19 mouse cellular contexts compared by ENCODE assay signal in the genomic region with DNA sequence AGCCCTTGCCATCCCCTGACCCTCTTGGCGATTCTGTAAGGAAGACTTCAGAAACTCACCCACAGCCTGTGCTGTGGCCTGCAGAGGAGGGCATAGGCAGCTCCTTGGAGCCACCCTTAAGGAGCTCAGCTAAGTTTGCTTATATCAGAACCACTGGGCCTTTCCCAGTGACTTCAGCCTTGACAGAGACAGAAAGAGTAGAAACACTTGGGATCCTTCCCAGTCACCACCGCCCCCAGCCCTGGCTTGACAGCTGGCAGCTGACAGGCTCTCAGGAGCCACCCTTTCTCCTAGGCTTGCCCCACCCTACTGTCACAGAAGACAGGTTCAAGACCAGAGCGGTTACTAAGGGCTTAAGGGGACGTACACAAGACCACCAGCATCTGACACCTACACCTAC. TPM values are rescaled to one million over a fixed set of nuclear protein-coding genes. Genes with fewer than 3 reads are reported as not detected.
DNase-seq lines count a peak whose midpoint lies in the region; ATAC-seq and TF ChIP-seq lines count a peak whose summit lies in the region.
"Had no signal": no experiment of that assay in that cellular context is flagged by ENCODE, and none has a peak within 500 bp of the region (broad histone marks: within the 10 kb centered on the region; RNA-seq: fewer than 3 reads in every experiment).

No protein-coding gene starts in this region.

- peaks cover 35% of the 10 kb centered on the region; the same call in 1 of the 2 replicates for H3K4me1 ChIP-seq in embryonic facial prominence, embryonic 12.5 days
- peaks cover 78% of the 10 kb centered on the region for H3K4me1 ChIP-seq in hindbrain, embryonic 13.5 days (replicated peaks)
- H3K4me1 ChIP-seq in neural tube, embryonic 12.5 days: peaks cover 67% of the 10 kb centered on the region
- peaks cover 3% of the 10 kb centered on the region; the same call in 1 of the 2 replicates for H3K4me1 ChIP-seq in liver, postnatal 0 days (ENCODE audit: insufficient read depth)

- H3K9ac ChIP-seq in embryonic facial prominence, embryonic 12.5 days: no peak overlapping the region
- peak overlapping the region; percentile 60 for H3K9ac ChIP-seq in hindbrain, embryonic 13.5 days
- peak overlapping the region; percentile 48; the same call in 1 of the 2 replicates for H3K9ac ChIP-seq in neural tube, embryonic 12.5 days
- H3K9ac ChIP-seq in liver, postnatal 0 days (replicated peaks): no peak overlapping the region
- H3K9ac ChIP-seq: liver, embryonic 13.5 days had no signal

- no peak overlapping the region for H3K27ac ChIP-seq in embryonic facial prominence, embryonic 12.5 days
- H3K27ac ChIP-seq in hindbrain, embryonic 13.5 days: peak overlapping the region; percentile 86; the same call in 1 of the 2 replicates
- no peak overlapping the region for H3K27ac ChIP-seq in neural tube, embryonic 12.5 days
- no peak overlapping the region for H3K27ac ChIP-seq in liver, postnatal 0 days (ENCODE audit: low read depth)
- H3K27ac ChIP-seq: heart, adult 2 months; liver, embryonic 13.5 days had no signal

- H3K27me3 ChIP-seq in embryonic facial prominence, embryonic 12.5 days: peaks cover 55% of the 10 kb centered on the region
- no peaks in the 10 kb centered on the region for H3K27me3 ChIP-seq in hindbrain, embryonic 13.5 days
- peaks cover 7% of the 10 kb centered on the region for H3K27me3 ChIP-seq in neural tube, embryonic 12.5 days (replicated peaks)
- peaks cover 50% of the 10 kb centered on the region for H3K27me3 ChIP-seq in liver, postnatal 0 days (ENCODE audit: insufficient read depth, low read length)

- ATAC-seq in embryonic facial prominence, embryonic 12.5 days (ENCODE audit: insufficient number of reproducible peaks, insufficient read depth, low FRiP score, low TSS enrichment): no peak
- ATAC-seq in hindbrain, embryonic 13.5 days (ENCODE audit: low FRiP score): no peak
- ATAC-seq in neural tube, embryonic 12.5 days (ENCODE audit: low FRiP score, low read depth): no peak
- no peak for ATAC-seq in liver, postnatal 0 days
- no peak for ATAC-seq in inflammation-experienced regulatory T-cells, adult 6 months

- no peaks in the 10 kb centered on the region for H3K36me3 ChIP-seq in embryonic facial prominence, embryonic 12.5 days
- H3K36me3 ChIP-seq in hindbrain, embryonic 13.5 days: no peaks in the 10 kb centered on the region
- H3K36me3 ChIP-seq in neural tube, embryonic 12.5 days: no peaks in the 10 kb centered on the region; the same call in 1 of the 2 replicates
- H3K36me3 ChIP-seq in liver, postnatal 0 days (replicated peaks; ENCODE audit: insufficient read depth, low read length): no peaks in the 10 kb centered on the region
- H3K36me3 ChIP-seq: G1E; liver, embryonic 13.5 days had no signal

- H3K4me2 ChIP-seq in embryonic facial prominence, embryonic 12.5 days (replicated peaks): no peak overlapping the region
- peak overlapping the region; percentile 72 for H3K4me2 ChIP-seq in hindbrain, embryonic 13.5 days
- peak overlapping the region; percentile 84 for H3K4me2 ChIP-seq in neural tube, embryonic 12.5 days (replicated peaks)
- no peak overlapping the region for H3K4me2 ChIP-seq in liver, postnatal 0 days (ENCODE audit: low read depth, low read length)
- H3K4me2 ChIP-seq: liver, embryonic 13.5 days had no signal

- H3K4me3 ChIP-seq in embryonic facial prominence, embryonic 12.5 days: peak overlapping the region; percentile 10
- peak overlapping the region; percentile 42 for H3K4me3 ChIP-seq in hindbrain, embryonic 13.5 days
- H3K4me3 ChIP-seq in neural tube, embryonic 12.5 days: peak overlapping the region; percentile 38
- no peak overlapping the region for H3K4me3 ChIP-seq in liver, postnatal 0 days (ENCODE audit: low read depth, low read length)
- H3K4me3 ChIP-seq: heart, adult 2 months; liver, embryonic 13.5 days had no signal

- no peak for TF ChIP-seq CTCF in liver, postnatal 0 days (IDR thresholded peaks at IDR 0.05; ENCODE audit: low read depth)

- TF ChIP-seq EP300 in liver, postnatal 0 days (IDR thresholded peaks at IDR 0.05; ENCODE audit: low read depth): no peak

- H3K9me3 ChIP-seq in embryonic facial prominence, embryonic 12.5 days: no peaks in the 10 kb centered on the region
- H3K9me3 ChIP-seq in hindbrain, embryonic 13.5 days: no peaks in the 10 kb centered on the region
- no peaks in the 10 kb centered on the region for H3K9me3 ChIP-seq in neural tube, embryonic 12.5 days
- no peaks in the 10 kb centered on the region for H3K9me3 ChIP-seq in liver, postnatal 0 days (ENCODE audit: low read length)
- H3K9me3 ChIP-seq: G1E; liver, embryonic 13.5 days had no signal

- peak; percentile 20 for DNase-seq in layer of hippocampus, adult 11-12 months (ENCODE audit: low spot score)
- DNase-seq in layer of hippocampus, postnatal 10 days (ENCODE audit: low spot score in 2 of 2): no peak
- no peak for DNase-seq in liver, postnatal 0 days
- DNase-seq in liver: no peak
- DNase-seq: cerebellum, adult 9-10 months; heart, adult 2 months; heart, postnatal 14 days; kidney, adult 18-20 months; liver, embryonic 13.5 days; lung, postnatal 36 days; right cerebral cortex, postnatal 25 days; thymus, postnatal 25 days had no signal

- WGBS in embryonic facial prominence, embryonic 12.5 days: 77% methylated on average over 4 of the region's 4 CpGs
- WGBS in hindbrain, embryonic 13.5 days: 66% methylated on average over 4 of the region's 4 CpGs
- WGBS in neural tube, embryonic 12.5 days: 73% methylated on average over 4 of the region's 4 CpGs
- WGBS in liver, postnatal 0 days (ENCODE audit: insufficient replicate concordance): 71% methylated on average over 4 of the region's 4 CpGs

RNA-seq across cellular contexts. Expression of gene Nhlh1, which starts 1.1 kb away (rescaled TPM):
- 1 to 10 TPM; 1.8 TPM for total RNA-seq in layer of hippocampus, postnatal 10 days (2021)
- 3.9 and 4.1 TPM in 2 replicates for polyA plus RNA-seq in embryonic facial prominence, embryonic 12.5 days (2016; fragmentation: Nextera tagmentation; extraction: Ambion mirVana)
- 8.1 and 9.8 TPM in 2 replicates for polyA plus RNA-seq in hindbrain, embryonic 13.5 days (2015; fragmentation: Nextera tagmentation; extraction: Ambion mirVana)
- 18.2 and 21.7 TPM in 2 replicates for polyA plus RNA-seq in neural tube, embryonic 12.5 days (2016; fragmentation: Nextera tagmentation; extraction: Ambion mirVana)
- polyA plus RNA-seq in liver, postnatal 0 days (2015; fragmentation: Nextera tagmentation; extraction: Ambion mirVana): not detected in 2 replicates
- polyA plus RNA-seq in inflammation-experienced regulatory T-cells, adult 6 months (2017; shearing (Covaris generic)): not detected
- total RNA-seq: G1E; heart, adult 2 months; heart, postnatal 14 days had no signal
- polyA plus RNA-seq: C2C12; heart, adult 2 months; liver, embryonic 13.5 days; stomach, embryonic 14.5 days had no signal

RNA-seq across cellular contexts. Expression of gene Copa, which starts 26.1 kb away (rescaled TPM):
- total RNA-seq in layer of hippocampus, postnatal 10 days (2021): 100 to 1,000 TPM; 165 TPM
- 231 and 236 TPM in 2 replicates for polyA plus RNA-seq in embryonic facial prominence, embryonic 12.5 days (2016; fragmentation: Nextera tagmentation; extraction: Ambion mirVana)
- 186 and 190 TPM in 2 replicates for polyA plus RNA-seq in hindbrain, embryonic 13.5 days (2015; fragmentation: Nextera tagmentation; extraction: Ambion mirVana)
- 216 and 227 TPM in 2 replicates for polyA plus RNA-seq in neural tube, embryonic 12.5 days (2016; fragmentation: Nextera tagmentation; extraction: Ambion mirVana)
- 50.2 and 55.4 TPM in 2 replicates for polyA plus RNA-seq in liver, postnatal 0 days (2015; fragmentation: Nextera tagmentation; extraction: Ambion mirVana)
- 100 to 1,000 TPM in 1 of 3 experiments, 10 to 100 TPM in 2; 94.5 to 111 (median 98.0) TPM for polyA plus RNA-seq in inflammation-experienced regulatory T-cells, adult 6 months (2017; shearing (Covaris generic))

RNA-seq across cellular contexts. Expression of gene Ncstn, which starts 26.3 kb away (rescaled TPM):
- 10 to 100 TPM; 72.0 to 79.4 TPM for total RNA-seq in layer of hippocampus, postnatal 10 days (2021)
- polyA plus RNA-seq in embryonic facial prominence, embryonic 12.5 days (2016; fragmentation: Nextera tagmentation; extraction: Ambion mirVana): 106 and 107 TPM in 2 replicates
- polyA plus RNA-seq in hindbrain, embryonic 13.5 days (2015; fragmentation: Nextera tagmentation; extraction: Ambion mirVana): 118 and 128 TPM in 2 replicates
- 132 and 137 TPM in 2 replicates for polyA plus RNA-seq in neural tube, embryonic 12.5 days (2016; fragmentation: Nextera tagmentation; extraction: Ambion mirVana)
- polyA plus RNA-seq in liver, postnatal 0 days (2015; fragmentation: Nextera tagmentation; extraction: Ambion mirVana): 36.7 and 41.8 TPM in 2 replicates
- 100 to 1,000 TPM in 2 of 3 experiments, 10 to 100 TPM in 1; 97.1 to 147 (median 109) TPM for polyA plus RNA-seq in inflammation-experienced regulatory T-cells, adult 6 months (2017; shearing (Covaris generic))

RNA-seq across cellular contexts. Expression of gene Vangl2, which starts 28.0 kb away (rescaled TPM):
- 10 to 100 TPM; 32.3 to 33.0 TPM for total RNA-seq in layer of hippocampus, postnatal 10 days (2021)
- 24.7 and 25.6 TPM in 2 replicates for polyA plus RNA-seq in embryonic facial prominence, embryonic 12.5 days (2016; fragmentation: Nextera tagmentation; extraction: Ambion mirVana)
- polyA plus RNA-seq in hindbrain, embryonic 13.5 days (2015; fragmentation: Nextera tagmentation; extraction: Ambion mirVana): 49.4 and 52.1 TPM in 2 replicates
- polyA plus RNA-seq in neural tube, embryonic 12.5 days (2016; fragmentation: Nextera tagmentation; extraction: Ambion mirVana): 66.0 and 69.7 TPM in 2 replicates
- 0.71 and 0.78 TPM in 2 replicates for polyA plus RNA-seq in liver, postnatal 0 days (2015; fragmentation: Nextera tagmentation; extraction: Ambion mirVana)
- under 1 TPM; 0.57 to 0.66 (median 0.64) TPM for polyA plus RNA-seq in inflammation-experienced regulatory T-cells, adult 6 months (2017; shearing (Covaris generic))
- polyA plus RNA-seq: G1E had no signal

Comparison
In these comparisons a context has a peak if more than half of its experiments do, and no peak if none do; other contexts are left out.
1. H3K4me2 ChIP-seq: peak in hindbrain, embryonic 13.5 days (single experiment) and neural tube, embryonic 12.5 days (single experiment); none in embryonic facial prominence, embryonic 12.5 days (single experiment) and liver, postnatal 0 days (single experiment).
2. H3K9ac ChIP-seq: peak in hindbrain, embryonic 13.5 days (single experiment) and neural tube, embryonic 12.5 days (single experiment); none in embryonic facial prominence, embryonic 12.5 days (single experiment) and liver, postnatal 0 days (single experiment).